Mouse (Mus musculus) gastrocnemius, postnatal 14 days (tissue): ENCODE results near the gene Dapk2. TPM values are rescaled to one million over a fixed set of nuclear protein-coding genes. Genes with fewer than 3 reads are reported as not detected.

Experiments
- DNase-seq: peaks from one replicate; pipeline ENCODE4 v3.0.0; 2021; ENCODE audit warnings: mixed read lengths
- intact Hi-C: fragments of 180-260 bp; cut with DNase I; formaldehyde crosslinking; loops from one replicate; pipeline ENCODE4 v1.15.1; 2025; ENCODE audit warnings: low total_unique reads
- total RNA-seq, 2 experiments: library from RNA; stranded (reverse); gene quantifications; 2 replicates each; pipeline ENCODE4 v1.2.3; 2021

Dapk2 gene
- total RNA-seq, 2 experiments from 2014 or later: 19.7 to 22.2 TPM

DNA sequence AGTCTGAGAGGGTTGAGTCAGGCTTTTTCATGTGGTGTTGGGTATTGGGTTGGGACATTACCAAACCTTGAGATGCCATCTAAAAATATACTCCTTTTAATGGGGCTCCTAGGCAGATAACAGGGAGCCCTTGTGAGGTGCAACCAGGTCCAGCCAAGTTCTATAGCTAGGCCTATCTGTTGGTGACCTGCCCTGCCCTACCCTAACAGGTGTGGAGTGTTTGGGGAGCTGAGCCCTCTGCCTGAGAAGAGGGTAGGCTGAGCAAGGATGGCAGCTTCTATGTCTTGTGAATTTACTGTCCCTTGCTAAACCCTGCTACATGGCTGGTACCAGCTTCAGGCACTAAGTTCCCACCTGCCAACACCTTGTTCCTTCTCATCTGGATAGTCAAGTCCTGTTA lies 57.5 kb downstream of the Dapk2 start:
- no peak for DNase-seq
- intact Hi-C loops: no loop called here

DNA sequence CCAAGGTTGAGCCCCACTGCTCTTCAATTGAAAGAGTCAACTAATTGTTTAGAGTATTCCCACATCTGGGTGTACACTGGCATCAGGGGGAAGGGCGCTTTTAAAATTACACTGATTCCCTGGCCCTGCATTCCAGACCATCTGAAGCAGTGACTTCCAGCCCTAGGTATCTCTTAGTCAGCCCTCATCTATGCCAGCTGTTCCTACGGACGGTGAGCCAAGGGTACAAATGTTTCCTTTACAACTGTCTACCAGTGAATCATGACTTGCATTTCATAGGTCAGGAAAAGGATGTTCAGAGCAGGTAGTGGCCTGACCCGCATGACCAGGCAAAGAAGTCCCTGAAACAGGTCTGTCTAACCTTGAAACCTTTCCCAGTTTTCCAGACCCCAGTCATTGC lies 59.9 kb downstream of the Dapk2 start:
- intact Hi-C loops: no loop called here
- no peak for DNase-seq

DNA sequence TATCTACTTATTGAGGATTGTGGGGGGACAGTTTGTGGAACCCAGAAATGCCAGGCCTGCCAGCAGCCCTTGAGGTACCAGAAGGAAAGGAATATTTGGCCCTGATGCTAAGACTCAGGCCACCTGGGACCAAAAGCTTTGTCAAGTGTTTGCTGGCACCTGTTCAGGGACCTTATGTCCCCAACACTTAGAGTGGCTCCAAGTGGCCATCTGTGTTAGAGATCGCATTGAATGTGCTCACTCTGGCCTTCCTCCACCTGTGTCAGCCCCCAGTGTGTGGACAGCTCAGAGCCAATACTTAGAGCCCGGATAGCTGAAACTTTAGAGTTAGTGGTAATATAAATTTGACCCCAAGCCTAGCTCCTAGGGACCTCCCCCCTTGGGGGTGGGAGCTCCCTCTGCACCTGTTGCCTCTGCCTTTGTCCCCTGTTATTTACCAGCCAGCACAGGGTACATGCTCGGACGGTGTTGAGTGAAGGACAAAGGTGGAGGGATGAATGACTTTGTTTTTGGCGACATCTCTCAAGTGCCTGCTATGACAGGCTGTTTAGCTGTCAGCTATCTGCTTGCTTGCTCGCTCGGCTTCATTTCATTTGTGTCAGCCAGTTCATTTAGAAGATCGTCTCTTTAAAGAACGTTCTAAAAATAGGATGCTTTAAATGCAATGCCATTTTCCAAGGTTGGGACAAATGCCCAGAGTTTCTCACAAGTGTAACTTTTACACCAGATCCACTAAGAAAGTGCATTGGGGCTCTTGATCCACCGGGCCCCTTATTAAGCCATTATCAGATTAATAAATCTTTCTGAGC lies 61.1 kb downstream of the Dapk2 start:
- DNase-seq: peak; percentile 35
- intact Hi-C loops: no loop called here

DNA sequence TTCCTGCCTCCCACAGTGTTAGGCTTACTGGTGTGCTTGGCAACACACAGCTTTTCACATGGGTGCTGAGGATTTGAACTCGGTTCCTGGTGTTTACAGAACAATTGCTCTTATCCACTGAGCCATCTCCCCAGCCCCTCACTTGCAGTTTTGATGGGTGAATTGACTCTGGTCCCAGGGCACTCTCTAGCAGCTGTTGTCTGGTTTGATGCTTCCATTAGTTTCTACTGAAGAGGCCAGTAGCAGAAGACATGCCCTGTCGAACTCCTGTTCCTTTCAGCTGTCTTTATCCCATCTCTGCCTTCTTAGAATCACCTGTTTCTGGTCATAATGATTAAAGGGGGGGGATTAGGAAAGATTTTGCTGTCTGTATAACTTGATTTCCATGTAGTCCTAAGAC lies 65.8 kb downstream of the Dapk2 start:
- intact Hi-C loops: no loop called here
- no peak for DNase-seq

DNA sequence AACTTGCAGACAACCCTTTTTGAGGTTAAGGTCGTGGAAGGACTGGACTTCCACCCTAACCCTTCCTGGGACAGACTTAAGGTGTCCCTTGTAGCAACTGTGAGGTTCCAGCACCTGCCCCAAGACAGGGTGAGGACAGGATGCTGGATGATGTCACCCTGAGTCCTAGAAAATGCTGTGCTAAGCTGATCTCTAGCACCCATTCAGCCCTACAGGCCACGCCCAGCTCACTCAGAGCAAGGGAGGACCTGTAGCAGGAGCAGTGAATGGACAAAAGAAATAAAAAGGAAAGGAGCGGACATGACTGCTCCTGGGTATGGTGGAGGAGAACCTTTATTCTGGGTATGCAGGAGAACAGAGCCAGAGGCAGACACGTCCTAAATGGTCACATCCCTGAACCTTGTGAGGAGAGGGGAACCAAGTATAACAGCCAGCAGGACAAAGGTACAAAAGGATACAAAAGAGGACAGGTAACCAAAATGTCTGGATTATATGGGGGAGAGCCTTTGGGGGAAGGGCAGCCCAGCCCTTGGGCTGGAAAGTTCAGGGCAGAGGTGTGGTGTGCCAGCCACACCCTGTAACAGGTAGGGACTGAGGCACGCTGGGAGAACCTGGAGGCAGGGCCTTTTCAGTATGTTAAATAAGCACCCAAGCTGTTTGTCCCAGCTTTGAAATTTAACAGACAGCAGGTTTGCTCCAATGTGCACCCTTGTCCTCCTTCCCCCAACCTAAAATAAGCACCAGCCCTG lies 67.9 kb downstream of the Dapk2 start:
- no peak for DNase-seq
- intact Hi-C loops: no loop called here

DNA sequence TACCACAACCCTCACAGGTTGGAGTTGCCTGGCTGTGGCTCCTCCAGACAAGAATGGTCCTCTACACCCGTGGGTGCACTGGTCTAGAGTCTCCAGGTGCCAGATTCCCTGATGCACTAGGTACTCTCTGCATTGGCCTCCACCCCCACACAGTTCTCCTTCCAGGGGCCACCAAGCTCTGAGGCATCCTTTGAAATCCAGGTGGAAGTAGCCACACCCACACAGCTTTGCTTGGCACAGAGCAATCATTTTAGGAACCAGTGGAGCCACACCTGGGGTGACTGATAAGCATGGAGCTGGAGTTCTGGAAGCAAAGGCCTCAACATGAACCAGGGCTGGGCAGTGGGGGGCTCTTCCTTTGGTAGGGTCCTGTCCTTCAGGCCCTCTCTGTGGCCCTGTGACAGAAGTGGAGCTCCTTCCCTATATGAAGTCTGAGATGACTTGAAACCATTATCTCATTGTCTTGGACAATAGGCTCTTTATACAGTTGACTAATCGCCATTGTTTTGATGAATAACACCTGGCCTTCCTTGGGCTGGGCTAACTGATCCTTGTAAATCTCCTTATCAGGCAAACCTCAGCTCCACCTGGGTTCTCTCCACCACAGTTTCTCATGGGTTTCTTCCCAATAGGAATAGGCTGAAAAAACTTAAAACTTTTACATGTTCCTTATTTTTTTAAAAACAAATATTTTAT lies 70.6 kb downstream of the Dapk2 start:
- intact Hi-C loops: no loop called here
- no peak for DNase-seq

DNA sequence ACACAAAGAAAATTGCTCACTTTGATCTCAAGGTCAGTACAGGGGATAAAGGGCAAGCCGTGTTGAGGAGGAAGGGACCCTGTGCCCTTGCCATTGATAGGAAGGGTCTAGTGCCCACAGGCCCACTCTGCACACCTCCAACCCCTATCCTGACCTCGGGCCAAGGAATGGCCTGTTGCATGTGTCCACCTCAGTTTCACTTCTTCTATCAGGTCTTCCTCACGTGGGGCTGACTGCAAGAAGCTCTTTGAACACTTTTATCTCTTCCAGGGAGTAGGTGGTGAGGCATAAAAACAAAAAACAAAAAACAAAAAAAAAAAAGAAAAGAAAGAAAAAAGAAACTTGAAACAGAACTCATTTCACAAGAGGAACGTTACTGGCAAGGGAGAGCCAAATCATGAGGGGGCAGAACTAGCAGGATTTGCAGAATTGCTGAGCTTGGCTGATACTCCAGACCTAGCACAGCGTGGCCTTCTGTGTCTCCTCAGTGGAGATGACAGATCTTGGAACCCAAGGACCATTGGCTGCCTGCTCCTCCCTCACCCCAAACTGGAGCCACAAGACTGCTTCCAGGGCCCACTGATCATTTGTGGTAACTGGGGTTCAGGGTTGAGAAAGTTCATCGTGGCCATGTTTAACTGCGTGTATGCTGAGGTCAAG lies 73.9 kb downstream of the Dapk2 start:
- intact Hi-C loops: no loop called here
- no peak for DNase-seq

DNA sequence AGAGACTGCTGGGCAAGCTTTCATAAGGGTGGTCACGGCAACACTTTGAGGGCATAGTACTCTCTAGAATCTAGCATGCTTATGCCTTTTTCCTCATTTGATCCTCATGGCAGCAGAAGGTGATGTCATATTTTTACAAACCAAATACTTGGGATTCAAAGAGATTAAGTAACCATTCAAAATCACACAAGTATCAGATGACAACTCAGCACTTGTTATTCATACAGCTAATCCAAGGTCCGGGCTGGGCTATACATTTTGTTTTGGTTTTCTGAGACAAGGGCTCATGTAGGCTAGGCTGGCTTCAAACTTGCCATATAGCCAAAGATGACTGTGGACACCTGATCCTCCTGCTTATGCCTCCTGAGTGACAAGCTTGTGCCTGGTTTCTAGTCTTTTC lies 78.6 kb downstream of the Dapk2 start:
- intact Hi-C loops: no loop called here
- no peak for DNase-seq

DNA sequence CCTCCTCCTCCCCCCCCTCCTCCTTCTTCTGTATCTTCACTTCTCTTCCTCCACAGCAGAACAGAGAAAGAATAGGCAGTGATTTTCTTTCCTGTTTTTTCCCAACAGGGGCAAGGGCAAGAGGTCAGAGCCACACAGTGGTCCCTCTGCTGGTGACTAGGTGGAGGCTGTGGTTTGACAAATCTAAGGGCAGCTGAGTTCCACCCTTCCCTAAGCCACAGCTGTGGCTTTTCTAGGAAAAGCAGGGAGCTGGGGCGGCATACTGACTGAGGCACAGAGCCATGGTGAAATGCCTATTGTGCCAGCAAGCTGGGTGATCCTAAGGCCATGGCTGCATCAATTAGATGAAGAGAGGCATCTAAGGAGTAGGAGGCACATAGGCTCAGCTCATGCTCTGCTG lies 79.7 kb downstream of the Dapk2 start:
- DNase-seq: no peak
- intact Hi-C loops: no loop called here

DNA sequence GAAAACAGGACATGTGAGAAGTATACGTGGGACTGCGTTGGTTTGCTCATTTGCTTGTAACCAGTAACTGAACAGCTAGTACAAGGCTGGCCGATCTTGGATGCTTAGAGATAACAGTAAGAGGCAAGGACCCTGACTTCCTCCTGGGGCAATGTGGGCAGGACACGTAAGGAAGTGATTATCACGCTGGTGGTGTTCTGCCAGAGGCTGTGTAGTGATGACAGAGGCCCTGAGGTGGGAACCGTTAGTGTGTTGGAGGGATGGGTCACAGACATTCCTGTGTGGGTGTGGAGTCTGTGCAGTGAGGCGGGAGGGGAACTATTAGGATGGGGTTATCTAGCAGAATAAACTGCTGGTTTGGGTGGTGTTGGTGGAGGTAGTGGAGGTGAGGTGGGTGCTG lies 81.2 kb downstream of the Dapk2 start:
- no peak for DNase-seq
- intact Hi-C loops: no loop called here

DNA sequence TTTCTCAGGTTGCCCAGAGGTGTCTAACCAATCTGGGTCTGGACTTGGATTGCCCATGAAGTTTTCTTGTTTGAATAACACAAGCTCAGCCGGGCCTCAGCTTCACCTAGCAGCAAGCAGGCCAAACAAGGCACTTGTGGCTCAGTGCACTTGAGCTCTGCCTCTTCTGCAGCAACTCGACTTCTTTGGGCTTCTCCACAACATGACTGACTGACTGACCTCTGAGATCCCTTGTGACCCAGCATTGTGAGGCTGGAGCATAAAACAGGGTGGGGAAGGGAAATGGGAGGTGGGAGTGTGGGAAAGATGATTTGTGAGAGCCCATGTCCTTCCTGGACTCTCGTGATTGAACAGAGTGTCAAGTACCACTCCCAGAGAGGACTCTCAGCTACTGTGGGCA lies 81.7 kb downstream of the Dapk2 start:
- intact Hi-C loops: no loop called here
- no peak for DNase-seq

DNA sequence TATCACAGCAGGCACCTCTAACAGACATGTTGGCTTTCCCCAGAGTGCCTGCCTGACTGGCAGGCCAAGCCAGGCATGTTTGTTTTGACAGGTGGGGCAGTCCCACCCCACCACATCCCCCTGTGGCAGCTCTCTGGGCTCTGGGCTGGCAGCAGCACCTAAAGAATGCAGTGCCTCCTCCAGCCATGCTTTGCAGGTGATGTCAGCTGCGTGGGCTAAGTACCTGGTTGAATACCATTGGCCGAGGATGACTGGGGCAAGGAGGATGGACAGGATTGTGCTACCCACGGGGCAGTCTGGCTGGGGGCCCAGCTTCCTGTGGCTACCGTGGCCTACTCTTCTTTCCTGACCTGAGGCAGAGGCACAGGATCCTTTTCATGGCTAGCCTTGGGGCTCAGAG lies 82.5 kb downstream of the Dapk2 start:
- intact Hi-C loops: no loop called here
- DNase-seq: peak; percentile 52

DNA sequence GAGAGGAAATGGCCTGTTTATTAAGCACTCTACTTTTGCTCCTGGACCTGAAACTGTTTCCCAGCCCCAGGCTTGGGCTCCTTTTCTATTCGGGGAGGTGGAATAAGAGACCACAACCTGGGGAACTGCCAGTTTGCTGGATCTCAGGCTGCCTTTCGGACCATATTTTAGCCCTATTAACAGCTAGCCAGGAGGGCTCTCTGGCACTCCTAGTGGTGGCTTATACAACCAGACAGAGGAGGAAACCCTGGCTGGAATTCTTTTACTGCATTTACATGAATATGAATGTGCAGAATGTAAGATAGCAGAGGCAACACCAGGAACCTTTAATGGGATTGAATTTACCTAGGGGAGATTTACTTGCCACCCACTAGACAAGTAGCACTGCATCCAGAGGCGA lies 83.0 kb downstream of the Dapk2 start:
- intact Hi-C loops: no loop called here

DNA sequence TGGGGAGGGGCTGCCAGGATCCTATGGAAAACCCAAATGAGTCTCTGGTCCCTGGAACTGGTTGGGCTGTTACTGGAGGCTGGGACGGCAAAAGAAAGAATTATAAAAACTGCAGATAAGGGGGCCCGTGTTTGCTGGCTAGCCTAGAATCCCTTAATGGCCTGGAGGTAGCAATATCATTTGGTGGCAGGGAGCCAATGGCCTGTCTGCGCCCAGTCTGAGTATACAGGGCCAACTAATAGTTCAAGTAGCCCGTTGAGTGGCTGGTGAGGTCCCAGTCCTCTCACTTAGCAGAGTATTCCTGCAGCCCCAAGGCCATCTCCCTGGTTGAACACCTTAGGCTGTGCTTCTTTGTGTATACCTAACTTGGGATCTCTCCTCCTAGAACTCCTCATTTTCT lies 83.7 kb downstream of the Dapk2 start:
- intact Hi-C loops: no loop called here
- DNase-seq: peak; percentile 46

More for the DNA sequence above, 83.0 kb downstream of the Dapk2 start:
- DNase-seq: peak; percentile 61

DNA sequence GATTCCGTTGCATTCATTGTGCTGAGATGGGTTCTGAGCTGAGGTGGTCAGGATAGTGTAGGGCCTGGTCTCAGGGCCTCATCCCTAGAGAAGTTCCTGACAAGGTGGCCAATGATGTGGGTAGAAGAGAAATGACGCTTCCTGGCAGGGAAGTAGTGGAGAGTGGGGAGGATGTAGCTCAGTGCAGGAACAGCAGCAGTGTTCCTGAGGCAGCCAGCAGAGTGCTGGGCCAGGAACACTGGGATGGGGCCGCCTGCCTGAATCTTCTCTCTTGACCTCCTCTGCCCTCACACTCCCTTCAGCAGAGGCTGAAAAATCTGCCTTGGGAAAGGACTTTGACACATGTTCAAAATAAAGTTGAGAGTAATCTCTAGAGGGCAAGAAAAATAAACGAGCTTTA lies 85.2 kb downstream of the Dapk2 start:
- peak; percentile 53 for DNase-seq
- intact Hi-C loops: no loop called here

DNA sequence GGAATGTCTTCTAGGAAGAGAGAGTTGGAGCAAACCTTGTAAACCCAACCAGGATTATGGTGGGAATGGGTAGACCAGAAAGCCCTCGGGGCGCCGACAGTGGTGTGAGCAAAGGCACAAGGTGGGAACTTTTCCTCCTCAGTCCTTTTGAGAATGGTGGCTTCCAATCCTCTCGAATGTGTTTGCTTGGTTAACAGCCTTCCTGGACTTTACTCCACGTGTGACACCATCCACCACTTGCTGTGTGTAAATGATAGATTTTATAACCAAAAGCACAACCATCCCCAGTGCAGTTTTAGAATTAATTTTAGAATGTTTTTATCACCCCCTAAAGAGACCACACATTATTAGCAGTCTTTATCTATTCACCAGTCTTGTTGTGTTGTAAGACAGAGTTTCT lies 86.1 kb downstream of the Dapk2 start:
- intact Hi-C loops: no loop called here
- DNase-seq: no peak

DNA sequence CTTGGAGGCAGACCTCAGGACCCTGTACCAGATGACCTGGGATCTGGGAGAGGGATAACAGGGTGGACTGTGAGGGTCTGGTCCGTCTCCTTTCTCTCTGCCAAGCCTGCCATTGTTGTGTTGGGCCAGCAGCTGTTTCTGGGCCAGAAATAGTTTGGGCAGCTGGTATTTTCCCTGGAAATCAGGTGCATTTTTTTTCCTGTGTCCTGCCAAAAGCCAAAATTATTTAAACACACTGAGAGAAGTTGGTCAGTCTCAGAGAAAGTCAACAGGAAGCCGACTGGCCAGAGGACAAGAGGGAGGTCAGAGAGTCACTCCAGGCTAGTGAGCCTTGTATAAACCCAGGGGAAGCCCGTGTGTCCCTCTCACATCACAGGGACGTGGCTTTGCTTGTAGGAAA lies 87.7 kb downstream of the Dapk2 start:
- peak; percentile 50 for DNase-seq
- intact Hi-C loops: no loop called here

DNA sequence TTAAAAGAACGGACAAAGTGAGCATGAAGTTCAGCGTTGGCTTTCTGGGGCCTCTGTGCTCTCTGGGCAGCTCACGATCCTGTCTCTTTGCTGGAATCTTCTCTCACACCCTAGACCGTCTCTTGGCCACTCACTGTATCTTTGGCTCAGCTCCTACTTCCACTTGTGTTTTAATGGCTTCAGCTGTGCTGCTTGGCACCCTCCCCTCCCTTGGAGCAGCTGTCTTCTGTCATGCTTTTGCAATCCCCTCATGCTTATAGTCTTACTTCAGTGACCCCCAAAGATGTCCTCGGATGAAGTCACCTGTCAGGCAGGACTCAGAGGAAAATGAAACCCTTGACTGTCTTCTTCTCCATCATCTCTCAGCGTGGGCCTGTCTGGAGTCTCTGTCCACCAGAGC lies 91.3 kb downstream of the Dapk2 start:
- intact Hi-C loops: no loop called here
- peak; percentile 77 for DNase-seq

DNA sequence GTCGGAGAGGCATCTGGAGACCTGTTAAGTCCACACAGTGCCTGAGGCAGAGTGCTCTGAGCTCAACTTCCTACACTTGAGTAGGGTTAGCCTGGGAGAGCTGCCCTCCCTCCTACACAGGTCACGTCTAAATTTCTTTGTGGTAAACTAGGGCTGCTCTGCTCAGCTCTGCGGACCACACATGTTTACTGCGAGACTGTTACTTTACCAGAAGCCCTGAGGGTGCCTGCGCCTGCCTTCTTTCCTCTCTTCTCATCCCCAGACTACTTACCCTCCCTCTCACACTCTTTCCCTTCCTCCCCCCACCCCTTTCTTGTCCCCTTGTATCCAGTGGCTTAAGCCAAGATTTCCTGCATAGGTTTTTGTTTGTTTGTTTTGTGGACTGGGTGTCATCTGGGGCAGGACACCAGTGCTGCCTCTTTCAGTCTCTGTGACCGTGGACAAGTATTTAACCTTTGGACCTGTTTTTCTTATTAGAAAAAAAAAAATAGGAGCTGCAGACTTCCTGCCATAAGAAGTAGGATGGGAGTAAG lies 93.2 kb downstream of the Dapk2 start:
- intact Hi-C loops: no loop called here
- DNase-seq: no peak

DNA sequence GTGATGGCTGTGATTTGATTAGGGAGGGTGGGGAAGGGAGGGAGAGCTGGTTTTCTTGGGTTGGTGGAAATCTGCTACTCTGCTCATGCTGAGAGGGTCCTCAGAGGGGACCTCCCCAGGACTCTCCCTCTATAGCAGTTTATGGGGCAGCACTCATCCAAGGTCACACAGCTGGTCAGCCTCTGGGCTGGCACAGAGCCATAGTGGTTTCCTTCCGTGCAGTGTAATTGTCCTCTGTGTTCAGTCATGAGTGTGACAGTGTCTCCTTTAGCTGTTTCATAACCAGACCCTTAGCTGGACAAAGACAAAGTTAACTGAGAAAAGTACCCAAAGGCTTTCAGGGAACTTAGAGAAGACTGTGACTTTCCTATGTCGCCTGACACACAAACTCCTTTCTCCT lies 103.7 kb downstream of the Dapk2 start:
- intact Hi-C loops: no loop called here
- no peak for DNase-seq
